Mouse (Mus musculus): Measurements from ENCODE around the gene Asphd2.

DNA sequence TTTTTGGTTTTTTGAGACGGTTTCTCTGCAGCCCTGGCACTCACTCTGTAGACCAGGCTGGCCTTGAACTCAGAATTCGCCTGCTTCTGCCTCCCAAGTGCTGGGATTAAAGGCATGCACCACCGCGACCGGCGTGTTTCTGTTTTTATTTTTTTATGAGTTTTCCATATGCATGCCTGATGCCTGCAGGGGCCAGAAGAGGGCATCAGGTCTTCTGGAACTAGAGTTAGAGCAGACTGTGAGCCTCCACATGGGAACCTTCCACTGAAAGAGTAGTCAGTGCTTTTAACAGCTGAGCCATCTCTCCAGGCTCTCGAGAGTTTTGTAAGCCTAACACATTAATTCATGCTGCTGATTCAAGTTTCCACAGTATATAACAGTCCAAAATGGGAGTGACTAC, 55.5 kb downstream of the Asphd2 start:
- TF ChIP-seq EP300 (IDR thresholded peaks at IDR 0.05; ENCODE audit: low read depth in 1 of 2, low read length in 2 of 2) (no peak), GABPA (IDR thresholded peaks at IDR 0.05; ENCODE audit: low read depth, low read length) (no peak), SIN3A (IDR thresholded peaks at IDR 0.05; ENCODE audit: low read length) (no peak), MEF2A (IDR thresholded peaks at IDR 0.05; ENCODE audit: extremely low read depth, insufficient replicate concordance, low read depth, low read length, poor library complexity, severe bottlenecking) (no peak), CTCF (IDR thresholded peaks at IDR 0.05 in 2 of 3, conservative IDR thresholded peaks at IDR 0.05 in 1 of 3; ENCODE audit: control insufficient read depth in 1 of 3, insufficient read depth in 1 of 3, low read depth in 2 of 3, low read length in 3 of 3, poor library complexity in 1 of 3, severe bottlenecking in 1 of 3) (no peak), POLR2A (IDR thresholded peaks at IDR 0.05; ENCODE audit: control insufficient read depth in 1 of 2, insufficient read depth in 1 of 2, low read depth in 1 of 2, low read length in 2 of 2, poor library complexity in 1 of 2) (no peak), E2F4 (IDR thresholded peaks at IDR 0.05; ENCODE audit: borderline replicate concordance, low read depth, low read length) (no peak), ZC3H11A (IDR thresholded peaks at IDR 0.05; ENCODE audit: low read depth, low read length) (no peak), POLR2AphosphoS5 (IDR thresholded peaks at IDR 0.05; ENCODE audit: borderline replicate concordance, low read depth, low read length) (no peak)
